Mouse (Mus musculus) stomach, postnatal 0 days (tissue): ENCODE data around the gene Calhm1. TPM values are rescaled to one million over a fixed set of nuclear protein-coding genes. Genes with fewer than 3 reads are reported as not detected.
A peak's percentile ranks its signal among the peaks of the same experiment; 100 is the strongest.

ENCODE experiments used
- ATAC-seq: fragments of 200-750 bp; cut with Nextera tagmentation; 2 replicates; pipeline ENCODE4 v1.8.0; 2017; ENCODE audit not compliant: low FRiP score, low TSS enrichment
- DNase-seq: peaks from one replicate; pipeline ENCODE4 v3.0.0-alpha.2; 2016; ENCODE audit warnings: low spot score
- H3K27ac ChIP-seq: fragments of 300-500 bp; sonication (generic); replicated peaks from 2 replicates; pipeline ENCODE4 v1.5.1; 2014; ENCODE audit warnings: mild to moderate bottlenecking, control low read depth
- H3K27me3 ChIP-seq: fragments of 300-500 bp; sonication (generic); 2 replicates; pipeline ENCODE4 v1.6.1; 2014; ENCODE audit warnings: low read length; ENCODE audit not compliant: control insufficient read depth, insufficient read depth
- H3K36me3 ChIP-seq: fragments of 300-500 bp; sonication (generic); 2 replicates; pipeline ENCODE4 v1.6.1; 2014; ENCODE audit warnings: low read length, mixed read lengths; ENCODE audit not compliant: control insufficient read depth, insufficient read depth
- H3K4me1 ChIP-seq: fragments of 300-500 bp; sonication (generic); replicated peaks from 2 replicates; pipeline ENCODE4 v1.6.1; 2014; ENCODE audit warnings: antibody characterized with exemption; ENCODE audit not compliant: control insufficient read depth, insufficient read depth
- H3K4me2 ChIP-seq: fragments of 300-500 bp; sonication (generic); replicated peaks from 2 replicates; pipeline ENCODE4 v1.6.1; 2014; ENCODE audit warnings: low read depth, mild to moderate bottlenecking, control low read depth, moderate library complexity
- H3K4me3 ChIP-seq: fragments of 300-500 bp; sonication (generic); 2 replicates; pipeline ENCODE4 v1.5.1; 2014; ENCODE audit warnings: low read depth, low read length, control low read depth
- H3K9ac ChIP-seq: fragments of 300-500 bp; sonication (generic); 2 replicates; pipeline ENCODE4 v1.6.1; 2014; ENCODE audit warnings: mild to moderate bottlenecking, low read length, control low read depth, mixed read lengths
- H3K9me3 ChIP-seq: fragments of 300-500 bp; sonication (generic); 2 replicates; pipeline ENCODE4 v1.6.1; 2016; ENCODE audit warnings: low read length; ENCODE audit not compliant: control insufficient read depth
- CTCF ChIP-seq: IDR thresholded peaks from 2 replicates; pipeline ENCODE4 v1.5.1; 2016; ENCODE audit warnings: antibody characterized with exemption, low read depth, mild to moderate bottlenecking, moderate library complexity
- EP300 ChIP-seq: optimal IDR thresholded peaks from 2 replicates; pipeline ENCODE3; 2016; ENCODE audit warnings: antibody characterized with exemption
- WGBS: fragments of 180-500 bp; shearing (Covaris S2); extraction: QIAGEN DNeasy Blood & Tissue Kit; methylation state at CpG from one replicate; pipeline ENCODE4 v1.1.7; 2014; 5-methylcytosine and 5-hydroxymethylcytosine counted together
- polyA plus RNA-seq: library from polyadenylated mRNA; unstranded; fragments of >200 nt; fragmentation: Nextera tagmentation; extraction: Ambion mirVana; gene quantifications from 2 replicates; pipeline ENCODE4 v1.2.1, GENCODE M21; 2015

Gene Calhm1
- polyA plus RNA-seq: not detected in 2 replicates

- H3K9me3 ChIP-seq: no peaks in the 10 kb centered on the region
- TF ChIP-seq CTCF (no peak), EP300 (no peak)
- WGBS: 89% methylated on average over 6 of the region's 6 CpGs
These were observed at the start of gene Calhm1 for GRCm38 (mm10) chr19:47144154-47144553. TSS of gene Calhm1 (minus strand) at chr19:47144254.

DNA sequence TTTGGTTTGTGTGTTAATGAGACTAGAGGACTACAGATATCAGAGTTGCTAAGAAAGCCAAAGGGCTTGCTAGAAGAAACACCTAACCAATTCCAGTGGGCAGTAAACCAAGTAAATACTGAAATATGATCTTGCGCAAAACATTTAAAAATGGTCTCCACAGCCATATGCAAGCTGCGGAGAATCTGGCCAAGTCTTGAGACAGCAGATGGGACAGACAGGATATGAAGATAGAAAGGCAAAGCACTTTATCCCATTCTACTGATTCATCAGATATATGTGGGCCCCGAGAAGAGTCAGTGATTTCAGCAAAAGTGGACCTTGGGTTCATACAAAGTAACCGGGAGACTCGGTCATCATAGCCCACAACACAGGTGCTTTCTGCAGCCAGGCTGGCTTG lies 48.1 kb upstream of the Calhm1 start:
- Histone ChIP-seq H3K27ac (no peak overlapping the region), H3K36me3 (no peaks in the 10 kb centered on the region), H3K4me3 (no peak overlapping the region), H3K9ac (no peak overlapping the region), H3K27me3 (no peaks in the 10 kb centered on the region), H3K4me2 (no peak overlapping the region), H3K9me3 (no peaks in the 10 kb centered on the region), H3K4me1 (no peaks in the 10 kb centered on the region)
- 91% methylated on average over 5 of the region's 5 CpGs for WGBS
- no peak for ATAC-seq
- DNase-seq: no peak
- TF ChIP-seq CTCF (no peak), EP300 (no peak)

More at GRCm38 (mm10) chr19:47144154-47144553, at the start of gene Calhm1:
- no peaks in the 10 kb centered on the region for H3K36me3 ChIP-seq
- DNase-seq: no peak
- no peak within 1 kb of the TSS for H3K4me3 ChIP-seq
- H3K9ac ChIP-seq: no peak within 1 kb of the TSS
- no peak within 1 kb of the TSS for H3K27ac ChIP-seq
- no peaks in the 10 kb centered on the region for H3K27me3 ChIP-seq
- no peak for ATAC-seq
- no peaks in the 10 kb centered on the region for H3K4me1 ChIP-seq
- H3K4me2 ChIP-seq: no peak within 1 kb of the TSS

DNA sequence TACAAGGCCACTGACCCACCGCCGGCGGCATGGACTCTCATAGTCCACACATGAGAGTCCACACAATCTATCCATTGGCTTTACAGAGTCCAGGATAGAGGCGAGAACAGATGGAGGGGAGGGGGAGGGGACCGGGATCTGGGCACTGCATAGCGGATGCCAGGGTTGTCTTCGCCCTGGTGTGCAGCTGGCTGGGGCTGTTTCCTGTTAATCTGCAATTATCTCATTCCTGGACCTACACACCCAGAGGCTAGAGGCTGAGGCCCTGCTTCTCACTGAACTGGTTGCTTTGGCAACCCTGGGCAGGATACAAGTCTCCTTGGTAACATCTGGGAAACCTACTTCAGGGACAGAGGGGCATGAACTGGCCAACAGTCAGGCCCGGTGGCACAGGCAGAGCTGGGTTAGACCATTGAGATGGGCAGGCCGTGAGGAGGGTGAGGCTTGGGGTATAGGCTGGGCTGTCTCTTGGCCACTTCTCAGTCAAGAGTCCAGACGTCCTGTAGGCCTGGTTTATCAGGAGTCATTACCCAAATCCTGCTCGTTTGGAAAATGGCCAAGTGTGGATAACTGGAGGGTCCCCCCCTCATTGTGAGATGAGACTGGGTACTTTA lies 44.6 kb upstream of the Calhm1 start:
- no peak overlapping the region for H3K9ac ChIP-seq
- no peak for TF ChIP-seq EP300
- no peak for TF ChIP-seq CTCF
- H3K9me3 ChIP-seq: no peaks in the 10 kb centered on the region
- H3K36me3 ChIP-seq: no peaks in the 10 kb centered on the region
- WGBS: 78% methylated on average over 11 of the region's 11 CpGs
- no peak overlapping the region for H3K4me3 ChIP-seq
- ATAC-seq (peak; percentile 50; the same call in 1 of the 2 replicates), DNase-seq (no peak)
- no peaks in the 10 kb centered on the region for H3K4me1 ChIP-seq
- H3K27me3 ChIP-seq: no peaks in the 10 kb centered on the region
- H3K4me2 ChIP-seq: no peak overlapping the region
- 0 out of 2 replicates have a peak overlapping the region, but pooled peaks have one; percentile 18 for H3K27ac ChIP-seq

- 48% methylated on average over 15 of the region's 15 CpGs for WGBS
- Histone ChIP-seq H3K4me1 (no peaks in the 10 kb centered on the region), H3K27ac (no peak overlapping the region), H3K27me3 (no peaks in the 10 kb centered on the region), H3K9me3 (no peaks in the 10 kb centered on the region), H3K9ac (no peak overlapping the region), H3K4me3 (no peak overlapping the region), H3K4me2 (no peak overlapping the region), H3K36me3 (no peaks in the 10 kb centered on the region)
- TF ChIP-seq EP300: no peak
- TF ChIP-seq CTCF: no peak
- ATAC-seq (no peak), DNase-seq (no peak)
These were observed 42.6 kb upstream of the Calhm1 start for GRCm38 (mm10) chr19:47186514-47187275.

- no peak overlapping the region for H3K9ac ChIP-seq
- no peaks in the 10 kb centered on the region for H3K27me3 ChIP-seq
- DNase-seq: no peak
- H3K27ac ChIP-seq: no peak overlapping the region
- H3K36me3 ChIP-seq: no peaks in the 10 kb centered on the region
- no peaks in the 10 kb centered on the region for H3K9me3 ChIP-seq
- no peak overlapping the region for H3K4me3 ChIP-seq
- TF ChIP-seq CTCF (no peak), EP300 (no peak)
- ATAC-seq: no peak
- H3K4me2 ChIP-seq: no peak overlapping the region
- 54% methylated on average over 4 of the region's 4 CpGs for WGBS
- no peaks in the 10 kb centered on the region for H3K4me1 ChIP-seq
These were observed 40.7 kb upstream of the Calhm1 start for GRCm38 (mm10) chr19:47184736-47185135.

- 56% methylated on average over 8 of the region's 8 CpGs for WGBS
- no peak overlapping the region for H3K27ac ChIP-seq
- no peaks in the 10 kb centered on the region for H3K27me3 ChIP-seq
- no peaks in the 10 kb centered on the region for H3K4me1 ChIP-seq
- ATAC-seq: no peak
- DNase-seq: no peak
- no peaks in the 10 kb centered on the region for H3K9me3 ChIP-seq
- H3K4me3 ChIP-seq: no peak overlapping the region
- TF ChIP-seq CTCF: no peak
- no peak for TF ChIP-seq EP300
- H3K36me3 ChIP-seq: no peaks in the 10 kb centered on the region
- H3K9ac ChIP-seq: no peak overlapping the region
- H3K4me2 ChIP-seq: no peak overlapping the region
These were observed 40.2 kb upstream of the Calhm1 start for GRCm38 (mm10) chr19:47184221-47184620.
